Comparison of ENCODE assay signal across 11 mouse cellular contexts in the genomic region with DNA sequence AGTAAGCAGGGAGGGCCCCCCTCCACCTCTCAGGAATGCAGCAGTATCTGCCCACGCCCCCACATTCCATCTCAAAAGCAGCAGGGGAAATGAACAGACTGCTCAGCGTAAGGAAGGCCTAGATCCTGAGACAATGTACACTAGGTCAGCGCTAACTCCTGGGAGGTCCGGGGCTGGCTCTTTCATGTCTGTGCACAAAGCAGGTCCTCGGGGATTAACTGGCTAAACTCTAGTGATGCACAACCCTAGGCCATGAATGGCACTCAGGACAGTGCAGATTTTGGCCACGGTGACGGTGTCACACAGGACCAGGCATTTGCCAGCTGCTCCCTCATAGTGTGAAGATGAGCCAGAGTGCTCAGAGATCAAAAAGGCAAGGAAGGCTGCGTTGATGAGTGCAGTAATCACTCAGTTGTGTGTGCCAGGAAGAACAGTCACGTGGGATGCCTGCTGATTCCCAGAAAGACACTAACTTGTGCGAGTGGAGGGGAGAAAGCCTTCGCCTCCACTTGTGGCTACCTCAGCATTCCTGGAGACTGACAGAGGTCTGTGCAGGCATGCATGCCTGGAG. TPM values are rescaled to one million over a fixed set of nuclear protein-coding genes. Genes with fewer than 3 reads are reported as not detected.
DNase-seq lines count a peak whose midpoint lies in the region; ATAC-seq and TF ChIP-seq lines count a peak whose summit lies in the region.
"Had no signal": no experiment of that assay in that cellular context is flagged by ENCODE, and none has a peak within 500 bp of the region (broad histone marks: within the 10 kb centered on the region; RNA-seq: fewer than 3 reads in every experiment).

No protein-coding gene starts in this region.

- no peaks in the 10 kb centered on the region for H3K9me3 ChIP-seq in liver, postnatal 0 days (ENCODE audit: low read length)
- no peaks in the 10 kb centered on the region for H3K9me3 ChIP-seq in midbrain, embryonic 11.5 days (ENCODE audit: control insufficient read depth, low read length)

- H3K27ac ChIP-seq in liver, postnatal 0 days (ENCODE audit: low read depth) = 0 out of 2 replicates have a peak overlapping the region, but pooled peaks have one; percentile 34
- 0 out of 2 replicates have a peak overlapping the region, but pooled peaks have one; percentile 5 for H3K27ac ChIP-seq in embryonic fibroblast, embryonic 13.5 days (ENCODE audit: insufficient read depth, low read length)
- peak overlapping the region; percentile 20; the same call in 1 of the 2 replicates for H3K27ac ChIP-seq in midbrain, embryonic 11.5 days (ENCODE audit: low read depth, low read length)
- H3K27ac ChIP-seq: layer of hippocampus, adult 2 months had no signal

- no peak for TF ChIP-seq EP300 in liver, postnatal 0 days (IDR thresholded peaks at IDR 0.05; ENCODE audit: low read depth)

- no peak for TF ChIP-seq POLR2A in embryonic fibroblast, embryonic 13.5 days (IDR thresholded peaks at IDR 0.05; ENCODE audit: low read depth, low read length)

- H3K4me1 ChIP-seq in liver, postnatal 0 days (ENCODE audit: insufficient read depth) = peaks cover 14% of the 10 kb centered on the region
- H3K4me1 ChIP-seq in embryonic fibroblast, embryonic 13.5 days (ENCODE audit: control insufficient read depth, insufficient read depth, low read length) = peaks cover 18% of the 10 kb centered on the region
- H3K4me1 ChIP-seq in midbrain, embryonic 11.5 days (ENCODE audit: control insufficient read depth, insufficient read depth, low read length) = peaks cover 13% of the 10 kb centered on the region

- H3K9ac ChIP-seq in liver, postnatal 0 days (replicated peaks) = no peak overlapping the region
- H3K9ac ChIP-seq in midbrain, embryonic 11.5 days (ENCODE audit: low read length) = no peak overlapping the region

- no peak for TF ChIP-seq CTCF in liver, postnatal 0 days (IDR thresholded peaks at IDR 0.05; ENCODE audit: low read depth)
- TF ChIP-seq CTCF in embryonic fibroblast, embryonic 13.5 days (IDR thresholded peaks at IDR 0.05; ENCODE audit: borderline replicate concordance, insufficient read depth, low read length) = no peak

- WGBS in liver, postnatal 0 days (ENCODE audit: insufficient replicate concordance) = 83% methylated on average over 11 of the region's 11 CpGs
- 18% methylated on average over 11 of the region's 11 CpGs for WGBS in midbrain, embryonic 11.5 days

- no peak overlapping the region for H3K4me3 ChIP-seq in liver, postnatal 0 days (ENCODE audit: low read depth, low read length)
- no peak overlapping the region for H3K4me3 ChIP-seq in embryonic fibroblast, embryonic 13.5 days (ENCODE audit: insufficient read depth, low read length)
- no peak overlapping the region for H3K4me3 ChIP-seq in midbrain, embryonic 11.5 days (ENCODE audit: low read depth, low read length)
- H3K4me3 ChIP-seq: layer of hippocampus, adult 2 months had no signal

- ATAC-seq in liver, postnatal 0 days = no peak
- peak; percentile 65 for ATAC-seq in midbrain, embryonic 11.5 days (ENCODE audit: low FRiP score)

- H3K36me3 ChIP-seq in liver, postnatal 0 days (replicated peaks; ENCODE audit: insufficient read depth, low read length) = peaks cover 24% of the 10 kb centered on the region; the same call in 1 of the 2 replicates
- peaks cover 34% of the 10 kb centered on the region for H3K36me3 ChIP-seq in midbrain, embryonic 11.5 days (ENCODE audit: control insufficient read depth, insufficient read depth, low read length)

- no peak overlapping the region for H3K4me2 ChIP-seq in liver, postnatal 0 days (ENCODE audit: low read depth, low read length)
- H3K4me2 ChIP-seq in midbrain, embryonic 11.5 days = no peak overlapping the region

- no peak for DNase-seq in liver, postnatal 0 days
- no peak for DNase-seq in liver
- peak; percentile 90 for DNase-seq in ZHBTc4 (ENCODE audit: low read depth, low spot score)
- DNase-seq in midbrain, embryonic 11.5 days (ENCODE audit: low spot score, missing footprints) = peak; percentile 90
- DNase-seq in frontal cortex, postnatal 36 days (ENCODE audit: low spot score in 2 of 2) = no peak
- DNase-seq in gastrocnemius, postnatal 10 days = no peak
- no peak for DNase-seq in left cerebral cortex, adult 8-10 months (ENCODE audit: low spot score in 2 of 2)
- DNase-seq: adrenal gland, adult 2 months; right cerebral cortex, postnatal 14 days had no signal

- no peaks in the 10 kb centered on the region for H3K27me3 ChIP-seq in liver, postnatal 0 days (ENCODE audit: insufficient read depth, low read length)
- no peaks in the 10 kb centered on the region for H3K27me3 ChIP-seq in midbrain, embryonic 11.5 days (ENCODE audit: control insufficient read depth, insufficient read depth, low read length)

RNA-seq across cellular contexts. Expression of a gene that starts 28.9 kb away (rescaled TPM):
- 10.3 and 13.0 TPM in 2 replicates for polyA plus RNA-seq in liver, postnatal 0 days (2015; fragmentation: Nextera tagmentation; extraction: Ambion mirVana)
- polyA plus RNA-seq in embryonic fibroblast, embryonic 13.5 days (2011; ENCODE audit: insufficient read length, low read depth, missing spikeins) = 31.7 and 36.1 TPM in 2 replicates
- polyA plus RNA-seq in midbrain, embryonic 11.5 days (2014; fragmentation: Nextera tagmentation; extraction: Ambion mirVana) = 179 TPM in 2 replicates
- 10 to 100 TPM; 10.4 to 13.5 TPM for total RNA-seq in gastrocnemius, postnatal 10 days (2021)
- 10 to 100 TPM; 15.1 to 32.6 (median 20.4) TPM for total RNA-seq in left cerebral cortex, adult 8-10 months (2022)

RNA-seq across cellular contexts. Expression of a gene that starts 47.1 kb away (rescaled TPM):
- not detected in 2 replicates for polyA plus RNA-seq in liver, postnatal 0 days (2015; fragmentation: Nextera tagmentation; extraction: Ambion mirVana)
- polyA plus RNA-seq in embryonic fibroblast, embryonic 13.5 days (2011; ENCODE audit: insufficient read length, low read depth, missing spikeins) = not detected in 2 replicates
- polyA plus RNA-seq in midbrain, embryonic 11.5 days (2014; fragmentation: Nextera tagmentation; extraction: Ambion mirVana) = not detected in 2 replicates
- total RNA-seq in gastrocnemius, postnatal 10 days (2021) = not detected
- total RNA-seq in left cerebral cortex, adult 8-10 months (2022) = not detected
- total RNA-seq: adrenal gland, adult 2 months; layer of hippocampus, adult 2 months had no signal
- polyA plus RNA-seq: adrenal gland, adult 2 months had no signal

Comparison
In these comparisons a context has a peak if more than half of its experiments do, and no peak if none do; other contexts are left out.
1. DNase-seq: peak in ZHBTc4 (single experiment) and midbrain, embryonic 11.5 days (single experiment); none in liver, postnatal 0 days (single experiment), liver (single experiment), frontal cortex, postnatal 36 days (0 of 2), gastrocnemius, postnatal 10 days (single experiment) and left cerebral cortex, adult 8-10 months (0 of 2).
2. Peak in every context shown above with its lines, with median percentiles within 50 percentile points of each other: H3K27ac ChIP-seq.